Mouse (Mus musculus): Measurements from ENCODE around the gene Arpc1a. TPM values are rescaled to one million over a fixed set of nuclear protein-coding genes. Genes with fewer than 3 reads are reported as not detected.

Gene Arpc1a
- total and polyA plus RNA-seq, 3 experiments: 85.8 to 306 (median 187) TPM

- Histone ChIP-seq H3K9me3 (replicated peaks; ENCODE audit: insufficient read depth, low read length) (no peaks in the 10 kb centered on the region), H3K4me3 (ENCODE audit: control insufficient read depth in 1 of 2, insufficient read depth in 1 of 2, low read depth in 2 of 2, low read length in 2 of 2) (no peak overlapping the region), H3K4me1 (ENCODE audit: control insufficient read depth in 1 of 2, insufficient read depth in 2 of 2, low read length in 2 of 2) (peaks cover 4 to 18% of the 10 kb centered on the region in 2 experiments; a peak in 3 of 4 replicates), H3K9ac (ENCODE audit: control insufficient read depth, low read depth, low read length, poor library complexity, severe bottlenecking) (no peak overlapping the region), H3K79me2 (ENCODE audit: control insufficient read depth, insufficient read depth, low read length, poor library complexity) (peaks cover 58% of the 10 kb centered on the region), H3K27ac (ENCODE audit: control insufficient read depth, low read depth, low read length) (no peak overlapping the region), H3K36me3 (ENCODE audit: control insufficient read depth in 1 of 2, insufficient read depth in 2 of 2, low read length in 2 of 2) (peaks cover 3 to 13% of the 10 kb centered on the region in 2 experiments), H3K27me3 (ENCODE audit: control insufficient read depth in 1 of 2, insufficient read depth in 2 of 2, low read length in 2 of 2) (no peaks in the 10 kb centered on the region)
- DNase-seq (ENCODE audit: low read depth, low spot score): no peak
- TF ChIP-seq USF2 (IDR thresholded peaks at IDR 0.05; ENCODE audit: borderline replicate concordance in 1 of 2, insufficient read depth in 1 of 2, low read depth in 1 of 2, low read length in 2 of 2): no peak
- no peak for TF ChIP-seq RAD21 (IDR thresholded peaks at IDR 0.05; ENCODE audit: low read depth, low read length)
- no peak for TF ChIP-seq POLR2AphosphoS5 (IDR thresholded peaks at IDR 0.05; ENCODE audit: borderline replicate concordance, low read depth, low read length)
These were observed 34.8 kb downstream of the Arpc1a start for GRCm38 (mm10) chr5:145118461-145118860.

- peak; percentile 67 for DNase-seq (ENCODE audit: low read depth, low spot score)
- Histone ChIP-seq H3K36me3 (ENCODE audit: control insufficient read depth in 1 of 2, insufficient read depth in 2 of 2, low read length in 2 of 2) (peaks cover 3 to 13% of the 10 kb centered on the region in 2 experiments), H3K79me2 (ENCODE audit: control insufficient read depth, insufficient read depth, low read length, poor library complexity) (peaks cover 55% of the 10 kb centered on the region), H3K4me1 (ENCODE audit: control insufficient read depth in 1 of 2, insufficient read depth in 2 of 2, low read length in 2 of 2) (peaks cover 4 to 14% of the 10 kb centered on the region in 2 experiments; a peak in 3 of 4 replicates), H3K27me3 (ENCODE audit: control insufficient read depth in 1 of 2, insufficient read depth in 2 of 2, low read length in 2 of 2) (no peaks in the 10 kb centered on the region), H3K9ac (ENCODE audit: control insufficient read depth, low read depth, low read length, poor library complexity, severe bottlenecking) (no peak overlapping the region), H3K27ac (ENCODE audit: control insufficient read depth, low read depth, low read length) (no peak overlapping the region), H3K9me3 (replicated peaks; ENCODE audit: insufficient read depth, low read length) (no peaks in the 10 kb centered on the region), H3K4me3 (ENCODE audit: control insufficient read depth in 1 of 2, insufficient read depth in 1 of 2, low read depth in 2 of 2, low read length in 2 of 2) (no peak overlapping the region)
- TF ChIP-seq TBP (IDR thresholded peaks at IDR 0.05; ENCODE audit: low read depth, low read length) (no peak), ZKSCAN1 (IDR thresholded peaks at IDR 0.05; ENCODE audit: low read depth, low read length) (no peak), CTCF (IDR thresholded peaks at IDR 0.05 in 2 of 3, conservative IDR thresholded peaks at IDR 0.05 in 1 of 3; ENCODE audit: control insufficient read depth in 1 of 3, insufficient read depth in 1 of 3, low read depth in 2 of 3, low read length in 3 of 3, poor library complexity in 1 of 3, severe bottlenecking in 1 of 3) (peak; percentile 60 to 71 (median 61)), BHLHE40 (IDR thresholded peaks at IDR 0.05; ENCODE audit: borderline replicate concordance, low read depth, low read length) (no peak), RCOR1 (IDR thresholded peaks at IDR 0.05; ENCODE audit: low read depth, low read length) (no peak), MAZ (IDR thresholded peaks at IDR 0.05; ENCODE audit: low read depth, low read length) (no peak), POLR2AphosphoS2 (IDR thresholded peaks at IDR 0.05; ENCODE audit: low read length) (no peak), NELFE (IDR thresholded peaks at IDR 0.05; ENCODE audit: low read depth, low read length) (no peak), MYB (IDR thresholded peaks at IDR 0.05; ENCODE audit: low read depth, low read length) (no peak), USF1 (IDR thresholded peaks at IDR 0.05; ENCODE audit: low read depth, low read length) (peak; percentile 72), SMC3 (IDR thresholded peaks at IDR 0.05; ENCODE audit: low read depth, low read length) (peak; percentile 34; the same call in 1 of the 2 replicates), MAX (IDR thresholded peaks at IDR 0.05; ENCODE audit: low read length) (0 out of 2 replicates have a peak, but pooled peaks have one; percentile 34), CHD1 (IDR thresholded peaks at IDR 0.05; ENCODE audit: low read depth, low read length) (no peak), MYC (IDR thresholded peaks at IDR 0.05; ENCODE audit: low read depth, low read length) (0 out of 2 replicates have a peak, but pooled peaks have one; percentile 53), KAT2A (conservative IDR thresholded peaks at IDR 0.05; ENCODE audit: low read depth, low read length) (no peak), CHD2 (IDR thresholded peaks at IDR 0.05; ENCODE audit: low read length) (no peak), SIN3A (IDR thresholded peaks at IDR 0.05; ENCODE audit: low read length) (no peak), ELF1 (IDR thresholded peaks at IDR 0.05; ENCODE audit: low read depth, low read length) (no peak), POLR2A (IDR thresholded peaks at IDR 0.05; ENCODE audit: control insufficient read depth in 1 of 2, insufficient read depth in 1 of 2, low read depth in 1 of 2, low read length in 2 of 2, poor library complexity in 1 of 2) (no peak), ZMIZ1 (IDR thresholded peaks at IDR 0.05; ENCODE audit: low read depth, low read length) (no peak), RAD21 (IDR thresholded peaks at IDR 0.05; ENCODE audit: low read depth, low read length) (no peak)
These were observed 35.8 kb downstream of the Arpc1a start for GRCm38 (mm10) chr5:145119385-145119784.
